Mouse (Mus musculus) stomach, postnatal 0 days (tissue): ENCODE data around the gene E4f1. TPM values are rescaled to one million over a fixed set of nuclear protein-coding genes. Genes with fewer than 3 reads are reported as not detected.

ENCODE experiments used
- ATAC-seq: fragments of 200-750 bp; cut with Nextera tagmentation; 2 replicates; pipeline ENCODE4 v1.8.0; 2017; ENCODE audit not compliant: low FRiP score, low TSS enrichment
- DNase-seq: peaks from one replicate; pipeline ENCODE4 v3.0.0-alpha.2; 2016; ENCODE audit warnings: low spot score
- H3K27ac ChIP-seq: fragments of 300-500 bp; sonication (generic); replicated peaks from 2 replicates; pipeline ENCODE4 v1.5.1; 2014; ENCODE audit warnings: mild to moderate bottlenecking, control low read depth
- H3K27me3 ChIP-seq: fragments of 300-500 bp; sonication (generic); 2 replicates; pipeline ENCODE4 v1.6.1; 2014; ENCODE audit warnings: low read length; ENCODE audit not compliant: control insufficient read depth, insufficient read depth
- H3K36me3 ChIP-seq: fragments of 300-500 bp; sonication (generic); 2 replicates; pipeline ENCODE4 v1.6.1; 2014; ENCODE audit warnings: low read length, mixed read lengths; ENCODE audit not compliant: control insufficient read depth, insufficient read depth
- H3K4me1 ChIP-seq: fragments of 300-500 bp; sonication (generic); replicated peaks from 2 replicates; pipeline ENCODE4 v1.6.1; 2014; ENCODE audit warnings: antibody characterized with exemption; ENCODE audit not compliant: control insufficient read depth, insufficient read depth
- H3K4me2 ChIP-seq: fragments of 300-500 bp; sonication (generic); replicated peaks from 2 replicates; pipeline ENCODE4 v1.6.1; 2014; ENCODE audit warnings: low read depth, mild to moderate bottlenecking, control low read depth, moderate library complexity
- H3K4me3 ChIP-seq: fragments of 300-500 bp; sonication (generic); 2 replicates; pipeline ENCODE4 v1.5.1; 2014; ENCODE audit warnings: low read depth, low read length, control low read depth
- H3K9ac ChIP-seq: fragments of 300-500 bp; sonication (generic); 2 replicates; pipeline ENCODE4 v1.6.1; 2014; ENCODE audit warnings: mild to moderate bottlenecking, low read length, control low read depth, mixed read lengths
- H3K9me3 ChIP-seq: fragments of 300-500 bp; sonication (generic); 2 replicates; pipeline ENCODE4 v1.6.1; 2016; ENCODE audit warnings: low read length; ENCODE audit not compliant: control insufficient read depth
- CTCF ChIP-seq: IDR thresholded peaks from 2 replicates; pipeline ENCODE4 v1.5.1; 2016; ENCODE audit warnings: antibody characterized with exemption, low read depth, mild to moderate bottlenecking, moderate library complexity
- EP300 ChIP-seq: optimal IDR thresholded peaks from 2 replicates; pipeline ENCODE3; 2016; ENCODE audit warnings: antibody characterized with exemption
- WGBS: fragments of 180-500 bp; shearing (Covaris S2); extraction: QIAGEN DNeasy Blood & Tissue Kit; methylation state at CpG from one replicate; pipeline ENCODE4 v1.1.7; 2014; 5-methylcytosine and 5-hydroxymethylcytosine counted together
- polyA plus RNA-seq: library from polyadenylated mRNA; unstranded; fragments of >200 nt; fragmentation: Nextera tagmentation; extraction: Ambion mirVana; gene quantifications from 2 replicates; pipeline ENCODE4 v1.2.1, GENCODE M21; 2015

Gene E4f1
- polyA plus RNA-seq, 1 experiment from 2014 or later = 12.0 TPM

GRCm38 (mm10) chr17:24478663-24479380 lies 8.7 kb upstream of the E4f1 start, which contains the start of gene Mlst8:
Gene Mlst8, minus strand, starts transcription at chr17:24479078.
- no peaks in the 10 kb centered on the region for H3K9me3 ChIP-seq
- WGBS = under 1% methylated on average over 48 of the region's 48 CpGs
- peak; percentile 97 for DNase-seq
- H3K27ac ChIP-seq = peak within 1 kb of the TSS; percentile 92
- H3K9ac ChIP-seq = peak within 1 kb of the TSS; percentile 73
- peak; percentile 92 for ATAC-seq
- peaks cover 23% of the 10 kb centered on the region for H3K36me3 ChIP-seq
- TF ChIP-seq EP300 (no peak), CTCF (peak; percentile 94)
- H3K4me2 ChIP-seq = peak within 1 kb of the TSS; percentile 60
- peak within 1 kb of the TSS; percentile 66 for H3K4me3 ChIP-seq
- H3K4me1 ChIP-seq = peaks cover 4% of the 10 kb centered on the region; the same call in 1 of the 2 replicates
- no peaks in the 10 kb centered on the region for H3K27me3 ChIP-seq

- H3K36me3 ChIP-seq = peaks cover 23% of the 10 kb centered on the region
- DNase-seq (no peak), ATAC-seq (peak; percentile 21; the same call in 1 of the 2 replicates)
- H3K9ac ChIP-seq = peak overlapping the region; percentile 60; the same call in 1 of the 2 replicates
- no peak overlapping the region for H3K27ac ChIP-seq
- no peaks in the 10 kb centered on the region for H3K9me3 ChIP-seq
- TF ChIP-seq CTCF (no peak), EP300 (no peak)
- H3K27me3 ChIP-seq = no peaks in the 10 kb centered on the region
- peak overlapping the region; percentile 60 for H3K4me2 ChIP-seq
- peak overlapping the region; percentile 66 for H3K4me3 ChIP-seq
- H3K4me1 ChIP-seq = peaks cover 4% of the 10 kb centered on the region; the same call in 1 of the 2 replicates
- 34% methylated on average over 11 of the region's 11 CpGs for WGBS
These were observed 8.0 kb upstream of the E4f1 start for GRCm38 (mm10) chr17:24477985-24478600.

GRCm38 (mm10) chr17:24477053-24477984 lies 7.2 kb upstream of the E4f1 start:
- H3K4me2 ChIP-seq = peak overlapping the region; percentile 60
- H3K4me3 ChIP-seq = no peak overlapping the region
- TF ChIP-seq CTCF (no peak), EP300 (no peak)
- DNase-seq (no peak), ATAC-seq (no peak)
- H3K4me1 ChIP-seq = peaks cover 8% of the 10 kb centered on the region; the same call in 1 of the 2 replicates
- H3K9ac ChIP-seq = no peak overlapping the region
- H3K27ac ChIP-seq = no peak overlapping the region
- no peaks in the 10 kb centered on the region for H3K9me3 ChIP-seq
- WGBS = 90% methylated on average over 20 of the region's 20 CpGs
- H3K36me3 ChIP-seq = peaks cover 23% of the 10 kb centered on the region
- H3K27me3 ChIP-seq = no peaks in the 10 kb centered on the region

- Histone ChIP-seq H3K4me3 (no peak overlapping the region), H3K9me3 (no peaks in the 10 kb centered on the region), H3K4me2 (no peak overlapping the region), H3K36me3 (peaks cover 23% of the 10 kb centered on the region), H3K27me3 (no peaks in the 10 kb centered on the region), H3K4me1 (peaks cover 9% of the 10 kb centered on the region; the same call in 1 of the 2 replicates), H3K27ac (no peak overlapping the region), H3K9ac (no peak overlapping the region)
- no peak for TF ChIP-seq CTCF
- no peak for TF ChIP-seq EP300
- 94% methylated on average over 10 of the region's 10 CpGs for WGBS
- DNase-seq (no peak), ATAC-seq (no peak)
These were observed 6.1 kb upstream of the E4f1 start for GRCm38 (mm10) chr17:24476022-24476776.

GRCm38 (mm10) chr17:24475586-24475985 lies 5.5 kb upstream of the E4f1 start:
- TF ChIP-seq EP300 = no peak
- no peak for TF ChIP-seq CTCF
- Histone ChIP-seq H3K9ac (no peak overlapping the region), H3K36me3 (peaks cover 23% of the 10 kb centered on the region), H3K4me1 (peaks cover 11% of the 10 kb centered on the region; the same call in 1 of the 2 replicates), H3K4me2 (no peak overlapping the region), H3K4me3 (no peak overlapping the region), H3K27me3 (no peaks in the 10 kb centered on the region), H3K27ac (no peak overlapping the region), H3K9me3 (no peaks in the 10 kb centered on the region)
- 91% methylated on average over 6 of the region's 6 CpGs for WGBS
- ATAC-seq (no peak), DNase-seq (no peak)
